Mouse (Mus musculus) spleen, embryonic (tissue): ENCODE measurements around the gene Milr1.

ENCODE experiments used
- CTCF ChIA-PET: fragments of 350-600 bp; sonication (Branson Sonifier 250); formaldehyde crosslinking; loops from one replicate; lab custom pipeline; 2022; lab: Charles Lee

The Milr1 gene

GRCm38 (mm10) chr11:106729656-106730055 is 21.4 kb upstream of the Milr1 start:
- CTCF ChIA-PET: no interaction called here

GRCm38 (mm10) chr11:106730714-106731113 is 20.3 kb upstream of the Milr1 start:
- CTCF ChIA-PET: no interaction called here

GRCm38 (mm10) chr11:106736614-106737013 is 14.4 kb upstream of the Milr1 start:
- CTCF ChIA-PET: no interaction called here

- CTCF ChIA-PET: interaction anchor here (1.3 kb wide), 1 partner anchor 24 kb away, joined by 8 read pairs; no protein-coding TSS in a partner anchor
Observed at GRCm38 (mm10) chr11:106737178-106737621, 13.8 kb upstream of the Milr1 start.

GRCm38 (mm10) chr11:106739116-106739515 is 11.9 kb upstream of the Milr1 start:
- CTCF ChIA-PET: no interaction called here

GRCm38 (mm10) chr11:106740724-106741123 is 10.3 kb upstream of the Milr1 start:
- CTCF ChIA-PET: interaction anchor here (0.6 to 1.2 kb wide), 4 partner anchors 9 to 92 kb away, joined by 3 to 9 read pairs (median 4); no protein-coding TSS in a partner anchor

- CTCF ChIA-PET: interaction anchor here (0.6 to 1.2 kb wide), 5 partner anchors 17 to 172 kb away, joined by 3 to 9 read pairs (median 4); no protein-coding TSS in a partner anchor
Observed at GRCm38 (mm10) chr11:106741232-106741631, 9.8 kb upstream of the Milr1 start.

GRCm38 (mm10) chr11:106741826-106742225 is 9.2 kb upstream of the Milr1 start:
- CTCF ChIA-PET: interaction anchor here (0.6 to 1.2 kb wide), 9 partner anchors 17 to 421 kb away, joined by 3 to 12 read pairs (median 5); no protein-coding TSS in a partner anchor

- CTCF ChIA-PET: interaction anchor here (0.6 to 1.5 kb wide), 12 partner anchors 9 to 422 kb away, joined by 3 to 13 read pairs (median 4); partner anchors contain the start of gene Milr1
Observed at GRCm38 (mm10) chr11:106742388-106742841, 8.6 kb upstream of the Milr1 start.

GRCm38 (mm10) chr11:106744949-106745348 is 6.1 kb upstream of the Milr1 start:
- CTCF ChIA-PET: interaction anchor here (1.6 kb wide), 1 partner anchor 26 kb away, joined by 3 read pairs; no protein-coding TSS in a partner anchor

- CTCF ChIA-PET: interaction anchor here (0.5 to 0.7 kb wide), 2 partner anchors 9 to 36 kb away, joined by 3 to 9 read pairs; no protein-coding TSS in a partner anchor
Observed at GRCm38 (mm10) chr11:106749557-106750120, 1.4 kb upstream of the Milr1 start.

GRCm38 (mm10) chr11:106750121-106750751 is 790 bp upstream of the Milr1 start, which contains the start of gene Pecam1:
Gene Pecam1, minus strand, starts transcription at chr11:106750628.
- CTCF ChIA-PET: interaction anchor here (0.5 kb wide), 2 partner anchors 10 to 127 kb away, joined by 3 to 9 read pairs; no protein-coding TSS in a partner anchor

- CTCF ChIA-PET: interaction anchor here (1.6 kb wide), 1 partner anchor 11 kb away, joined by 5 read pairs; no protein-coding TSS in a partner anchor
Observed at GRCm38 (mm10) chr11:106752103-106752502, 1.1 kb downstream of the Milr1 start.

- CTCF ChIA-PET: interaction anchor here (0.6 kb wide), 1 partner anchor 25 kb away, joined by 3 read pairs; no protein-coding TSS in a partner anchor
Observed at GRCm38 (mm10) chr11:106753314-106753713, 2.3 kb downstream of the Milr1 start.

GRCm38 (mm10) chr11:106755583-106755982 is 4.6 kb downstream of the Milr1 start:
- CTCF ChIA-PET: interaction anchor here (0.7 kb wide), 1 partner anchor 323 kb away, joined by 3 read pairs; no protein-coding TSS in a partner anchor

- CTCF ChIA-PET: no interaction called here
Observed at GRCm38 (mm10) chr11:106759028-106759427, 8.0 kb downstream of the Milr1 start.

- CTCF ChIA-PET: interaction anchor here (0.6 to 0.8 kb wide), 2 partner anchors 23 to 108 kb away, joined by 5 to 8 read pairs; no protein-coding TSS in a partner anchor
Observed at GRCm38 (mm10) chr11:106760511-106760910, 9.5 kb downstream of the Milr1 start.

GRCm38 (mm10) chr11:106762139-106762799 is 11.2 kb downstream of the Milr1 start:
- CTCF ChIA-PET: interaction anchor here (0.7 to 1.7 kb wide), 3 partner anchors 9 to 20 kb away, joined by 5 to 6 read pairs (median 5); no protein-coding TSS in a partner anchor

GRCm38 (mm10) chr11:106762800-106763185 is 11.8 kb downstream of the Milr1 start:
- CTCF ChIA-PET: interaction anchor here (0.7 to 1.7 kb wide), 3 partner anchors 9 to 20 kb away, joined by 3 to 6 read pairs (median 5); no protein-coding TSS in a partner anchor

GRCm38 (mm10) chr11:106766611-106767162 is 15.7 kb downstream of the Milr1 start:
- CTCF ChIA-PET: interaction anchor here (0.7 to 1.1 kb wide), 3 partner anchors 24 to 119 kb away, joined by 3 to 4 read pairs (median 4); no protein-coding TSS in a partner anchor
